Mouse (Mus musculus) heart, embryonic 12.5 days (tissue): ENCODE measurements around the gene Proser2. TPM values are rescaled to one million over a fixed set of nuclear protein-coding genes. Genes with fewer than 3 reads are reported as not detected.

Experiments
- polyA plus RNA-seq: library from polyadenylated mRNA; unstranded; fragments of >200 nt; fragmentation: Nextera tagmentation; extraction: Ambion mirVana; gene quantifications from 2 replicates; pipeline ENCODE4 v1.2.1, GENCODE M21; 2016

Proser2 gene
- polyA plus RNA-seq, 1 experiment from 2014 or later = 13.6 TPM

Other genes starting within 250 kb of the Proser2 start
- 54.9 and 55.4 TPM in 2 replicates for gene Sec61a2, start 234.8 kb downstream of the Proser2 start, polyA plus RNA-seq
- gene Dhtkd1, start 187.4 kb downstream of the Proser2 start, polyA plus RNA-seq = 2.0 and 2.1 TPM in 2 replicates
- gene Upf2, start 178.7 kb downstream of the Proser2 start, polyA plus RNA-seq = 7.3 and 8.2 TPM in 2 replicates
- gene Echdc3, start 82.8 kb upstream of the Proser2 start, polyA plus RNA-seq = 7.3 and 7.5 TPM in 2 replicates
- gene Usp6nl, start 192.5 kb upstream of the Proser2 start, polyA plus RNA-seq = 10.2 and 10.4 TPM in 2 replicates